Mouse (Mus musculus) embryonic facial prominence, embryonic 10.5 days (tissue): ENCODE measurements around the gene Cdc40. TPM values are rescaled to one million over a fixed set of nuclear protein-coding genes. Genes with fewer than 3 reads are reported as not detected.

Experiments used
- DNase-seq: peaks from one replicate; pipeline ENCODE4 v3.0.0-alpha.2; 2017; ENCODE audit warnings: low spot score
- H3K27ac ChIP-seq: fragments of 300-500 bp; sonication (generic); replicated peaks from 2 replicates; pipeline ENCODE4 v1.5.1; 2016; ENCODE audit warnings: mild to moderate bottlenecking
- H3K27me3 ChIP-seq: fragments of 300-500 bp; sonication (generic); replicated peaks from 2 replicates; pipeline ENCODE4 v1.6.1; 2016; ENCODE audit warnings: low read depth, mild to moderate bottlenecking; ENCODE audit not compliant: poor library complexity, severe bottlenecking
- H3K36me3 ChIP-seq: fragments of 300-500 bp; sonication (generic); replicated peaks from 2 replicates; pipeline ENCODE4 v1.6.1; 2016; ENCODE audit warnings: mild to moderate bottlenecking, moderate library complexity
- H3K4me1 ChIP-seq: fragments of 300-500 bp; sonication (generic); 2 replicates; pipeline ENCODE4 v1.6.1; 2016
- H3K4me3 ChIP-seq: fragments of 300-500 bp; sonication (generic); 2 replicates; pipeline ENCODE4 v1.5.1; 2016; ENCODE audit warnings: mild to moderate bottlenecking, moderate library complexity
- H3K9me3 ChIP-seq: fragments of 300-500 bp; sonication (generic); 2 replicates; pipeline ENCODE4 v1.6.1; 2016; ENCODE audit warnings: mild to moderate bottlenecking
- WGBS: fragments of 180-500 bp; shearing (Covaris S2); methylation state at CpG from one replicate; pipeline ENCODE4 v1.1.7; 2016; 5-methylcytosine and 5-hydroxymethylcytosine counted together
- polyA plus RNA-seq: library from polyadenylated mRNA; unstranded; fragments of >200 nt; fragmentation: Nextera tagmentation; extraction: Ambion mirVana; gene quantifications from 2 replicates; pipeline ENCODE4 v1.2.1, GENCODE M21; 2016

Cdc40 gene
- 40.0 and 40.6 TPM in 2 replicates for polyA plus RNA-seq

DNA sequence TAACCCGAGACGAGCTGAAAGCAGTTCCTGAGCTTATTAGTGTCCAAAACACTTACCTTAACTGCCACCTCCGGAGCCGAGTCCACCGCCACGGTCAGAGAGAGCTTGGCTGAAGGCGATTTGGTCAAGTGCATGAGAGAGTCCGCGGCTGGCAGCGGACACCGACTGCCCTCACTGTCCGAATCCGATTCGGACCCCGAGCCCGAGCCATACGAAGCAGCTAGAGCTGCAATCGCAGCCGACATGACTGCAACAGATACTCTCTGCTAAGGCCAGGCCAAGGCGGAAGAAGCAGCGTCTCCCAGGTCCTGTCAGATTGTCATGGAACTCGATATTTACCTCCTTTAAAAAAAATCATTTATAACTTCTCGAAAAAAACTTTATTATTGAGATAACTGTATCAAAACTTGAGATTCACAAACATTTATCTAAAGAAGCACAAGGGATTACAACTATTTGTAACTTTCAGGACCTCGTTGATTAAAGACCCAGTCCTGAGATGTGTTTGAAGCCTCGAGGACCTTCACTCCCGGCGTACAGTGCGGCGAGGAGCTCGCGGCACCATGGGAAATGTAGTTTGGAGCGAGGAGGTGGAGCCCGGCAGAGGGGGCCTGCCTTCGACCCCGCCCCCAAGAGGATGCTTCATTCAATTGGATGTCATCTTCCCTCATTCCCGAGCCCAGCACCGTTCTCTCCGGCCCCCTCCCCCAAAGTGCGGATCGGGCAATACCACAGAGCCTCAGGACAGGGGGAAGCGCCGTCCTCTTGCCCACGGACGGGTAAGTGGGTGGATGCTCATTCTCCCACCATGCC, at the start of gene Cdc40, which contains the start of gene Wasf1:
TSS of gene Cdc40 (minus strand) at position 481 of the 813 bp plus-strand sequence.
TSS of gene Wasf1 (plus strand) at position 645 of the 813 bp plus-strand sequence.
- Histone ChIP-seq H3K4me3 (peak within 1 kb of the TSS; percentile 93), H3K36me3 (peaks cover 15% of the 10 kb centered on the region; the same call in 1 of the 2 replicates), H3K4me1 (peaks cover 23% of the 10 kb centered on the region), H3K9me3 (no peaks in the 10 kb centered on the region), H3K27me3 (no peaks in the 10 kb centered on the region), H3K27ac (peak within 1 kb of the TSS; percentile 99)
- peak; percentile 97 for DNase-seq
- under 1% methylated on average over 44 of the region's 44 CpGs for WGBS

GRCm38 (mm10) chr10:40919464-40919863, 36.4 kb upstream of the Cdc40 start:
- Histone ChIP-seq H3K4me1 (no peaks in the 10 kb centered on the region), H3K27ac (no peak overlapping the region), H3K4me3 (no peak overlapping the region), H3K27me3 (no peaks in the 10 kb centered on the region), H3K36me3 (peaks cover 18% of the 10 kb centered on the region), H3K9me3 (no peaks in the 10 kb centered on the region)
- 85% methylated on average over 6 of the region's 6 CpGs for WGBS
- DNase-seq = no peak

GRCm38 (mm10) chr10:40918669-40919440, 35.7 kb upstream of the Cdc40 start:
- Histone ChIP-seq H3K27ac (no peak overlapping the region), H3K9me3 (no peaks in the 10 kb centered on the region), H3K36me3 (peaks cover 12% of the 10 kb centered on the region), H3K27me3 (no peaks in the 10 kb centered on the region), H3K4me3 (no peak overlapping the region), H3K4me1 (no peaks in the 10 kb centered on the region)
- DNase-seq = no peak
- WGBS = 91% methylated on average over 8 of the region's 8 CpGs

DNA sequence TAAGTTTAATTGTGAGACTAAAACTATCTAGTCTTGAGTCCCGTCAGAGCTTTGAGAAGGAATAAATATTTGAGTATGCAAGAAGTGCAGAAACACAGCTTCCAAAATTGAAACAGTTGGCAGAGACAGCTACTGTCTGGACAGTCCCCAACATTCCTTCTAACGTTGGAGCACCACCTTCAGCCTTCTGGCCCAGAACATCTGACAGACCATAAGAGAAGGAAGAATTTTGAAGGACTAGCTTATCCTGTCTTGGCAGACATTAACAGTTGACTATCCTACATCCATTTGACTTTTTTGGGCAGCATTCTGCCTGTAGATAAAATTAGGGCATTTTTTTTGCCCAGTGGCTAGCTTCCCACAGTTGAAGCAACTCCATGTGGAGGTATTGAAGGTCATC, 32.1 kb upstream of the Cdc40 start:
- 87% methylated on average over 2 of the region's 2 CpGs for WGBS
- DNase-seq = no peak
- H3K4me1 ChIP-seq = no peaks in the 10 kb centered on the region
- no peak overlapping the region for H3K4me3 ChIP-seq
- no peaks in the 10 kb centered on the region for H3K9me3 ChIP-seq
- no peak overlapping the region for H3K27ac ChIP-seq
- H3K36me3 ChIP-seq = peaks cover 6% of the 10 kb centered on the region
- H3K27me3 ChIP-seq = no peaks in the 10 kb centered on the region

DNA sequence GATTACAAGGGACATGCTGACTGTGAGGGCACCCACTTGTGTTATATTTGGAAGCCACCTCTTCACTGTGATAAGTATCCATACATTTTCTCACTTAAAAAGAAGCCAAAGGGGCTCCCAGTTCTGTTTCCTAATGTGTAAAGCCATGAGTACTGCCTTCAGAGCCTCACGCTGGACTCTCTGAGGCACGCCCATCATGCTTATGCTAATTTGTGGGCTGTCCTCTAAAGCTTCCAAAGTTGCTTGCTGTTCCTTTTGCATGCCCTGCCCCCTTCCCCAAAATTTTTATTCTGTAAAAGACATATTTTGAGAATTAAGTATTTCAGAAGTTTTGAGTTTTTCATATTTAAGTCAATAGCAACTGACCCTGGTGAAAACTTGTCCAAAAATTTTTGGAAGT, 27.7 kb upstream of the Cdc40 start:
- no peak overlapping the region for H3K4me3 ChIP-seq
- peaks cover 6% of the 10 kb centered on the region for H3K36me3 ChIP-seq
- no peaks in the 10 kb centered on the region for H3K9me3 ChIP-seq
- H3K4me1 ChIP-seq = no peaks in the 10 kb centered on the region
- 77% methylated on average over 2 of the region's 2 CpGs for WGBS
- no peak for DNase-seq
- H3K27ac ChIP-seq = no peak overlapping the region
- no peaks in the 10 kb centered on the region for H3K27me3 ChIP-seq

- no peak for DNase-seq
- H3K9me3 ChIP-seq = no peaks in the 10 kb centered on the region
- WGBS = 50% methylated on average over 2 of the region's 2 CpGs
- peaks cover 8% of the 10 kb centered on the region for H3K36me3 ChIP-seq
- H3K4me1 ChIP-seq = no peaks in the 10 kb centered on the region
- no peak overlapping the region for H3K4me3 ChIP-seq
- H3K27ac ChIP-seq = no peak overlapping the region
- H3K27me3 ChIP-seq = no peaks in the 10 kb centered on the region
Observed at GRCm38 (mm10) chr10:40908580-40908979, 25.5 kb upstream of the Cdc40 start.

- Histone ChIP-seq H3K36me3 (0 out of 2 replicates have a peak, but pooled peaks cover 5% of the 10 kb centered on the region), H3K4me3 (no peak overlapping the region), H3K27ac (no peak overlapping the region), H3K9me3 (no peaks in the 10 kb centered on the region), H3K27me3 (no peaks in the 10 kb centered on the region), H3K4me1 (no peaks in the 10 kb centered on the region)
- 92% methylated on average over 7 of the region's 7 CpGs for WGBS
- no peak for DNase-seq
Observed at GRCm38 (mm10) chr10:40906802-40907201, 23.7 kb upstream of the Cdc40 start.

DNA sequence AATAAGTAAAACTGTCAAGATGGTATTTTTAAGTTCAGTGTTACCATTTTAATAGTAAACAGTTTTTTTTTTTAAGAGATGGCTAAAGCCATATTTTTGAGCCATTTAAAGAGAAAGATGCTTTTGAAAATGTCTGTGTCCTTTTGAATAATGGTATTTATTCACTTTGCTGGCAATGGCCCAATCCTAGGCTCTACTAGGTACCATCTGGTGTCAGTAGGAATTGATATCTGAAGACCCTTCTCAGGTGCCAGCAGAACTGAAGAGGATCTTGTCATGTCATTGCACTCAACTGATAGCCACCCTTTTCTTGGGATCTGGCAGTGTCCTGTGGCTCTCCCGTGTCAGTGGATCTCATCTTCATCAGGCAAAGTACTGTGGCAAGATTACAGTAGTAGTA, 23.0 kb upstream of the Cdc40 start:
- Histone ChIP-seq H3K36me3 (0 out of 2 replicates have a peak, but pooled peaks cover 5% of the 10 kb centered on the region), H3K4me3 (no peak overlapping the region), H3K4me1 (no peaks in the 10 kb centered on the region), H3K27me3 (no peaks in the 10 kb centered on the region), H3K27ac (no peak overlapping the region), H3K9me3 (no peaks in the 10 kb centered on the region)
- WGBS = 97% methylated on average over 1 of the region's 1 CpGs
- DNase-seq = no peak

GRCm38 (mm10) chr10:40901786-40902185, 18.7 kb upstream of the Cdc40 start:
- H3K4me3 ChIP-seq = no peak overlapping the region
- WGBS = 91% methylated on average over 4 of the region's 4 CpGs

DNA sequence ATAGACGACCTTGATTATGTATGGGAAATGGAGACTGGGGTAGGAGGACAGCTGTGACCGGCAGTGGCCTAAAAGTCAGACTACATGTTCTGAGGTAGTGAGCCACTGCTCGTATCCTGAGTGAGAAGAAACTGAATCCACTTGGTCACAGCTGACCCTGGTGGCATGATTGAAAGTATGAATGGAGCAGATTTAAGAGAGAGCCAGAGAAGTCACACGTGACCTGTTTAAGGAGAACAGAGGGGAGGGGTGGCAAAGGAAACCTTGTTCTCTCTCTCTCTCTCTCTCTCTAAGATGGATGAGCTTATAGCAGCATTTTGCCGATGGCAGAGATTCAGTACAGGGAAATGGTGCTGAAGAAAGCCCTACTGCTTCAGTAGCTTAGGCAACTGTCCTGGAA, 13.5 kb upstream of the Cdc40 start:
- no peaks in the 10 kb centered on the region for H3K27me3 ChIP-seq
- DNase-seq = no peak
- H3K36me3 ChIP-seq = peaks cover 6% of the 10 kb centered on the region
- 74% methylated on average over 5 of the region's 5 CpGs for WGBS
- no peak overlapping the region for H3K4me3 ChIP-seq
- no peaks in the 10 kb centered on the region for H3K9me3 ChIP-seq
- no peak overlapping the region for H3K27ac ChIP-seq
- H3K4me1 ChIP-seq = peaks cover 4% of the 10 kb centered on the region

More at GRCm38 (mm10) chr10:40901786-40902185, 18.7 kb upstream of the Cdc40 start:
- H3K27ac ChIP-seq = no peak overlapping the region
- H3K27me3 ChIP-seq = no peaks in the 10 kb centered on the region
- peaks cover under 1% of the 10 kb centered on the region; the same call in 1 of the 2 replicates for H3K4me1 ChIP-seq
- H3K36me3 ChIP-seq = 0 out of 2 replicates have a peak, but pooled peaks cover 5% of the 10 kb centered on the region
- no peak for DNase-seq
- H3K9me3 ChIP-seq = no peaks in the 10 kb centered on the region

DNA sequence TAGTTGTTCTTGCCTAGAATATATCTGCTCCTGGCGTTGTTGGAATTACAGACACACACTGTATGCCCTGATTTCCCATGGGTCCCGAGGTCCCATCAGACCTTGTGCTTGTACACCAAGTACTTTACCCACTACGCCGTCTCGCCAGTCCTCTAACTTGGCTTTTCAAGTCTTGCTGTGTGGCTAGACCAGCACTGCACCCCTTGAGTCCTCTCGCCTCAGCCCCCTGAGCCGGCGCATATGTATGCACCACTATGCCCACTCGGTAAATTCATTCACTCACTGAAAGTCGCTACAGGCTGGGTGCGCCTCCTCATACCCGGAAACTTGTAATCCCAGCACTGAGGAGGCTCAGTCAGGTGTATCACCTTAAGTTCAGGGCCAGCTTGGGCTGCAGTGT, 12.7 kb upstream of the Cdc40 start:
- Histone ChIP-seq H3K27ac (no peak overlapping the region), H3K36me3 (peaks cover 6% of the 10 kb centered on the region), H3K4me3 (no peak overlapping the region), H3K27me3 (no peaks in the 10 kb centered on the region), H3K4me1 (peaks cover 4% of the 10 kb centered on the region), H3K9me3 (no peaks in the 10 kb centered on the region)
- 94% methylated on average over 12 of the region's 12 CpGs for WGBS
- no peak for DNase-seq

- 92% methylated on average over 4 of the region's 4 CpGs for WGBS
- H3K4me3 ChIP-seq = no peak overlapping the region
- H3K27me3 ChIP-seq = no peaks in the 10 kb centered on the region
- no peak overlapping the region for H3K27ac ChIP-seq
- H3K36me3 ChIP-seq = peaks cover 6% of the 10 kb centered on the region
- H3K4me1 ChIP-seq = peaks cover 10% of the 10 kb centered on the region; the same call in 1 of the 2 replicates
- H3K9me3 ChIP-seq = no peaks in the 10 kb centered on the region
- DNase-seq = no peak
Observed at GRCm38 (mm10) chr10:40889146-40889545, 6.0 kb upstream of the Cdc40 start.
